21 mouse cellular contexts compared by ENCODE assay signal in genomic region chr4:119634908-119635660, GRCm38 (mm10). TPM values are rescaled to one million over a fixed set of nuclear protein-coding genes. Genes with fewer than 3 reads are reported as not detected.
DNase-seq lines count a peak whose midpoint lies in the region; ATAC-seq and TF ChIP-seq lines count a peak whose summit lies in the region.
"Had no signal": no experiment of that assay in that cellular context is flagged by ENCODE, and none has a peak within 500 bp of the region (broad histone marks: within the 10 kb centered on the region; RNA-seq: fewer than 3 reads in every experiment).

No protein-coding gene starts in this region.

- H3K27me3 ChIP-seq in heart, embryonic 15.5 days = no peaks in the 10 kb centered on the region
- H3K27me3 ChIP-seq in lung, embryonic 14.5 days (ENCODE audit: insufficient read depth, low read length) = no peaks in the 10 kb centered on the region
- no peaks in the 10 kb centered on the region for H3K27me3 ChIP-seq in heart, postnatal 0 days (ENCODE audit: control insufficient read depth, insufficient read depth, low read length)
- H3K27me3 ChIP-seq: embryonic facial prominence, embryonic 13.5 days; hindbrain, embryonic 12.5 days; limb, embryonic 15.5 days had no signal

- no peaks in the 10 kb centered on the region for H3K36me3 ChIP-seq in heart, embryonic 15.5 days
- H3K36me3 ChIP-seq in lung, embryonic 14.5 days (ENCODE audit: insufficient read depth) = peaks cover 3% of the 10 kb centered on the region; the same call in 1 of the 2 replicates
- H3K36me3 ChIP-seq in heart, postnatal 0 days (replicated peaks; ENCODE audit: control insufficient read depth, insufficient read depth, low read length) = peaks cover 7% of the 10 kb centered on the region; the same call in 1 of the 2 replicates

- no peak for ATAC-seq in heart, embryonic 15.5 days (replicated peaks; ENCODE audit: insufficient number of reproducible peaks, insufficient read depth, low FRiP score, low read depth)
- ATAC-seq in lung, embryonic 14.5 days (ENCODE audit: insufficient read depth) = no peak
- peak; percentile 51 for ATAC-seq in heart, postnatal 0 days (ENCODE audit: insufficient read depth, low read depth)

- no peak overlapping the region for H3K4me2 ChIP-seq in heart, embryonic 15.5 days
- no peak overlapping the region for H3K4me2 ChIP-seq in lung, embryonic 14.5 days
- no peak overlapping the region for H3K4me2 ChIP-seq in heart, postnatal 0 days (ENCODE audit: low read depth, low read length)
- H3K4me2 ChIP-seq: embryonic facial prominence, embryonic 13.5 days; hindbrain, embryonic 12.5 days; limb, embryonic 15.5 days had no signal

- H3K9me3 ChIP-seq in heart, embryonic 15.5 days (replicated peaks) = no peaks in the 10 kb centered on the region
- no peaks in the 10 kb centered on the region for H3K9me3 ChIP-seq in lung, embryonic 14.5 days (ENCODE audit: low read depth, low read length)
- no peaks in the 10 kb centered on the region for H3K9me3 ChIP-seq in heart, postnatal 0 days (replicated peaks; ENCODE audit: control insufficient read depth, low read length)
- H3K9me3 ChIP-seq: embryonic facial prominence, embryonic 13.5 days; hindbrain, embryonic 12.5 days; limb, embryonic 15.5 days had no signal

- intact Hi-C loops in heart, postnatal 36 days (cut with DNase I) = loop anchor here (5.0 kb wide), 1 partner anchor 172 kb away; no protein-coding TSS in a partner anchor
- intact Hi-C loops in left cerebral cortex, postnatal 36 days (cut with DNase I) = loop anchor here (10.0 kb wide), 2 partner anchors 170 to 490 kb away; no protein-coding TSS in a partner anchor

- TF ChIP-seq EP300 in heart, postnatal 0 days (IDR thresholded peaks at IDR 0.05; ENCODE audit: low read depth) = no peak

- no peak overlapping the region for H3K4me3 ChIP-seq in heart, embryonic 15.5 days
- H3K4me3 ChIP-seq in lung, embryonic 14.5 days (ENCODE audit: low read depth, low read length) = no peak overlapping the region
- H3K4me3 ChIP-seq in lung, adult 2 months (replicated peaks; ENCODE audit: extremely low read depth, low read depth, low read length) = no peak overlapping the region
- no peak overlapping the region for H3K4me3 ChIP-seq in heart, postnatal 0 days (ENCODE audit: low read depth, low read length)
- H3K4me3 ChIP-seq: embryonic facial prominence, embryonic 13.5 days; hindbrain, embryonic 12.5 days; limb, embryonic 15.5 days had no signal

- peaks cover 65% of the 10 kb centered on the region for H3K4me1 ChIP-seq in heart, embryonic 15.5 days (replicated peaks)
- peaks cover 4% of the 10 kb centered on the region; the same call in 1 of the 2 replicates for H3K4me1 ChIP-seq in lung, embryonic 14.5 days (ENCODE audit: insufficient read depth)
- peaks cover 5% of the 10 kb centered on the region for H3K4me1 ChIP-seq in lung, adult 2 months (ENCODE audit: control insufficient read depth, insufficient read depth, low read length)
- H3K4me1 ChIP-seq in heart, postnatal 0 days (ENCODE audit: control insufficient read depth, insufficient read depth) = peaks cover 28% of the 10 kb centered on the region

- WGBS in heart, embryonic 15.5 days = 40% methylated on average over 6 of the region's 6 CpGs
- WGBS in lung, embryonic 14.5 days = 67% methylated on average over 6 of the region's 6 CpGs
- 59% methylated on average over 6 of the region's 6 CpGs for WGBS in lung, adult 2 months
- WGBS in heart, postnatal 0 days = 56% methylated on average over 6 of the region's 6 CpGs

- no peak overlapping the region for H3K9ac ChIP-seq in heart, embryonic 15.5 days
- H3K9ac ChIP-seq in lung, embryonic 14.5 days = no peak overlapping the region
- H3K9ac ChIP-seq in heart, postnatal 0 days (replicated peaks; ENCODE audit: low read depth, low read length) = no peak overlapping the region
- H3K9ac ChIP-seq: embryonic facial prominence, embryonic 13.5 days; hindbrain, embryonic 12.5 days; limb, embryonic 15.5 days had no signal

- no peak for TF ChIP-seq POLR2A in lung, adult 2 months (IDR thresholded peaks at IDR 0.05; ENCODE audit: borderline replicate concordance, extremely low read depth, low read depth, low read length)

- H3K27ac ChIP-seq in heart, embryonic 15.5 days = 0 out of 2 replicates have a peak overlapping the region, but pooled peaks have one; percentile 24
- H3K27ac ChIP-seq in lung, embryonic 14.5 days (ENCODE audit: low read depth) = no peak overlapping the region
- peak overlapping the region; percentile 27; the same call in 1 of the 2 replicates for H3K27ac ChIP-seq in heart, postnatal 0 days (ENCODE audit: low read depth)
- H3K27ac ChIP-seq: embryonic facial prominence, embryonic 13.5 days; hindbrain, embryonic 12.5 days; limb, embryonic 15.5 days; macrophage had no signal

- peak; percentile 19 for TF ChIP-seq CTCF in lung, embryonic 14.5 days (IDR thresholded peaks at IDR 0.05; ENCODE audit: low read depth)
- no peak for TF ChIP-seq CTCF in lung, adult 2 months (IDR thresholded peaks at IDR 0.05; ENCODE audit: insufficient read depth, low read length)
- no peak; the same call in none of the 2 replicates for TF ChIP-seq CTCF in heart, postnatal 0 days (IDR thresholded peaks at IDR 0.05; ENCODE audit: low read depth)

- peak; percentile 41 to 42 for DNase-seq in cerebellum, postnatal 10 days
- no peak for DNase-seq in cerebellum, postnatal 25 days
- DNase-seq in heart, postnatal 36 days = no peak
- DNase-seq in lung, embryonic 14.5 days = no peak
- no peak for DNase-seq in lung, adult 2 months
- no peak for DNase-seq in heart, postnatal 0 days (ENCODE audit: low spot score)
- DNase-seq in left cerebral cortex, postnatal 36 days (ENCODE audit: low spot score in 2 of 2) = no peak
- DNase-seq: adrenal gland, adult 8-10 months; cerebellum, adult 2 months; gastrocnemius, postnatal 25 days; kidney, adult 18-20 months; layer of hippocampus, adult 9-11 months; right cerebral cortex, adult 18-20 months; thymus, postnatal 4 days had no signal

RNA-seq across cellular contexts. Expression of gene Guca2a, which starts 2.4 kb away (rescaled TPM):
- polyA plus RNA-seq in heart, embryonic 15.5 days (2015; fragmentation: Nextera tagmentation; extraction: Ambion mirVana) = not detected in 2 replicates
- total RNA-seq in heart, postnatal 36 days (2021) = not detected
- polyA plus RNA-seq in lung, embryonic 14.5 days (2014; fragmentation: Nextera tagmentation; extraction: Ambion mirVana) = 0.45 TPM in 1 of 2 replicates, not detected in the other
- polyA plus RNA-seq in lung, adult 2 months (2012; rRNA removed) = 23.0 TPM in 1 of 2 replicates, not detected in the other
- total RNA-seq in heart, postnatal 0 days (2014; rRNA removed; ENCODE audit: low replicate concordance) = not detected in 2 replicates
- 0.29 and 0.42 TPM in 2 replicates for polyA plus RNA-seq in heart, postnatal 0 days (2015; fragmentation: Nextera tagmentation; extraction: Ambion mirVana)
- not detected for total RNA-seq in left cerebral cortex, postnatal 36 days (2021)
- total RNA-seq: gastrocnemius, postnatal 25 days had no signal
- polyA plus RNA-seq: cerebellum, adult 2 months; cortical plate, adult 2 months; embryonic facial prominence, embryonic 13.5 days; hindbrain, embryonic 12.5 days; limb, embryonic 15.5 days; macrophage; neural tube, embryonic 11.5 days had no signal

RNA-seq across cellular contexts. Expression of gene Guca2b, which starts 23.7 kb away (rescaled TPM):
- not detected in 2 replicates for polyA plus RNA-seq in heart, embryonic 15.5 days (2015; fragmentation: Nextera tagmentation; extraction: Ambion mirVana)
- under 1 TPM in 1 of 2 experiments, not detected in 1; 0.89 TPM for total RNA-seq in heart, postnatal 36 days (2021)
- polyA plus RNA-seq in lung, embryonic 14.5 days (2014; fragmentation: Nextera tagmentation; extraction: Ambion mirVana) = not detected in 2 replicates
- 0.46 TPM in 1 of 2 replicates, not detected in the other for polyA plus RNA-seq in lung, adult 2 months (2012; rRNA removed)
- not detected in 2 replicates for total RNA-seq in heart, postnatal 0 days (2014; rRNA removed; ENCODE audit: low replicate concordance)
- polyA plus RNA-seq in heart, postnatal 0 days (2015; fragmentation: Nextera tagmentation; extraction: Ambion mirVana) = not detected in 2 replicates
- total RNA-seq in left cerebral cortex, postnatal 36 days (2021) = not detected
- total RNA-seq: adrenal gland, adult 8-10 months; gastrocnemius, postnatal 25 days had no signal
- polyA plus RNA-seq: cerebellum, adult 2 months; cortical plate, adult 2 months; embryonic facial prominence, embryonic 13.5 days; hindbrain, embryonic 12.5 days; limb, embryonic 15.5 days; macrophage; neural tube, embryonic 11.5 days had no signal

Comparison
In these comparisons a context has a peak if more than half of its experiments do, and no peak if none do; other contexts are left out.
1. DNase-seq: peak in cerebellum, postnatal 10 days (2 of 2); none in cerebellum, postnatal 25 days (0 of 2), heart, postnatal 36 days (0 of 2), lung, embryonic 14.5 days (single experiment), lung, adult 2 months (single experiment), heart, postnatal 0 days (single experiment) and left cerebral cortex, postnatal 36 days (0 of 2).